ENCODE assay signal across 8 mouse cellular contexts in genomic region chr2:32784048-32784681, GRCm38 (mm10). TPM values are rescaled to one million over a fixed set of nuclear protein-coding genes. Genes with fewer than 3 reads are reported as not detected.
A peak's percentile ranks its signal among the peaks of the same experiment; 100 is the strongest.
DNase-seq lines count a peak whose midpoint lies in the region; ATAC-seq lines count a peak whose summit lies in the region.
"Had no signal": no experiment of that assay in that cellular context is flagged by ENCODE, and none has a peak within 500 bp of the region (broad histone marks: within the 10 kb centered on the region; RNA-seq: fewer than 3 reads in every experiment).

Gene Cfap157, minus strand, starts transcription at chr2:32784428.

- no peak within 1 kb of the TSS for H3K9ac ChIP-seq in midbrain, embryonic 14.5 days (replicated peaks; ENCODE audit: low read length)
- H3K9ac ChIP-seq in midbrain, embryonic 13.5 days (replicated peaks) = no peak within 1 kb of the TSS
- no peak within 1 kb of the TSS for H3K9ac ChIP-seq in heart, embryonic 11.5 days (ENCODE audit: low read depth, low read length)

- no peaks in the 10 kb centered on the region for H3K27me3 ChIP-seq in midbrain, embryonic 14.5 days (ENCODE audit: control insufficient read depth, insufficient read depth, low read length)
- H3K27me3 ChIP-seq in midbrain, embryonic 13.5 days = no peaks in the 10 kb centered on the region
- H3K27me3 ChIP-seq in heart, embryonic 11.5 days (ENCODE audit: control insufficient read depth, insufficient read depth, low read length) = no peaks in the 10 kb centered on the region

- peaks cover 2% of the 10 kb centered on the region for H3K36me3 ChIP-seq in midbrain, embryonic 14.5 days (ENCODE audit: control insufficient read depth, insufficient read depth, low read length)
- peaks cover 10% of the 10 kb centered on the region for H3K36me3 ChIP-seq in midbrain, embryonic 13.5 days
- H3K36me3 ChIP-seq in heart, embryonic 11.5 days (ENCODE audit: control insufficient read depth, insufficient read depth, low read length) = no peaks in the 10 kb centered on the region

- H3K27ac ChIP-seq in midbrain, embryonic 14.5 days (replicated peaks; ENCODE audit: low read depth, low read length) = no peak within 1 kb of the TSS
- no peak within 1 kb of the TSS for H3K27ac ChIP-seq in midbrain, embryonic 13.5 days
- H3K27ac ChIP-seq in heart, embryonic 11.5 days (ENCODE audit: low read depth, low read length) = no peak within 1 kb of the TSS

- no peak within 1 kb of the TSS for H3K4me2 ChIP-seq in midbrain, embryonic 14.5 days (ENCODE audit: low read length)
- no peak within 1 kb of the TSS for H3K4me2 ChIP-seq in midbrain, embryonic 13.5 days (replicated peaks)
- peak within 1 kb of the TSS; percentile 35; the same call in 1 of the 2 replicates for H3K4me2 ChIP-seq in heart, embryonic 11.5 days

- H3K4me1 ChIP-seq in midbrain, embryonic 14.5 days (ENCODE audit: control insufficient read depth, insufficient read depth, low read length) = no peaks in the 10 kb centered on the region
- peaks cover 3% of the 10 kb centered on the region; the same call in 1 of the 2 replicates for H3K4me1 ChIP-seq in midbrain, embryonic 13.5 days (replicated peaks)
- H3K4me1 ChIP-seq in heart, embryonic 11.5 days (ENCODE audit: control insufficient read depth, insufficient read depth, low read length) = peaks cover 6% of the 10 kb centered on the region; the same call in 1 of the 2 replicates

- WGBS in midbrain, embryonic 14.5 days = 74% methylated on average over 4 of the region's 4 CpGs
- WGBS in midbrain, embryonic 13.5 days = 63% methylated on average over 4 of the region's 4 CpGs
- 46% methylated on average over 4 of the region's 4 CpGs for WGBS in heart, embryonic 11.5 days (ENCODE audit: insufficient replicate concordance)

- ATAC-seq in midbrain, embryonic 14.5 days (ENCODE audit: low FRiP score, low TSS enrichment) = no peak
- no peak for ATAC-seq in midbrain, embryonic 13.5 days
- ATAC-seq in heart, embryonic 11.5 days (replicated peaks; ENCODE audit: insufficient number of reproducible peaks, low FRiP score, low TSS enrichment) = no peak
- ATAC-seq in activated CD4-positive, CD25-positive, alpha-beta regulatory T cell, adult 4 months = no peak

- H3K4me3 ChIP-seq in midbrain, embryonic 14.5 days (replicated peaks; ENCODE audit: low read depth, low read length) = no peak within 1 kb of the TSS
- no peak within 1 kb of the TSS for H3K4me3 ChIP-seq in midbrain, embryonic 13.5 days (replicated peaks)
- no peak within 1 kb of the TSS for H3K4me3 ChIP-seq in heart, embryonic 11.5 days (ENCODE audit: low read depth, low read length)

- H3K9me3 ChIP-seq in midbrain, embryonic 14.5 days (ENCODE audit: control insufficient read depth, low read length) = no peaks in the 10 kb centered on the region
- H3K9me3 ChIP-seq in midbrain, embryonic 13.5 days = no peaks in the 10 kb centered on the region
- no peaks in the 10 kb centered on the region for H3K9me3 ChIP-seq in heart, embryonic 11.5 days (replicated peaks; ENCODE audit: control insufficient read depth, low read length)

- DNase-seq in midbrain, embryonic 14.5 days = peak; percentile 64
- DNase-seq in kidney, postnatal 25 days = peak; percentile 32 to 53
- DNase-seq in skeletal muscle tissue, adult 2 months (ENCODE audit: low read depth, low spot score) = peak; percentile 69
- no peak for DNase-seq in right cerebral cortex, postnatal 36 days (ENCODE audit: low spot score in 2 of 2)
- DNase-seq: cerebellum, postnatal 36 days had no signal

RNA-seq across cellular contexts. Expression of gene Cfap157, which starts in this region (rescaled TPM):
- 0.38 and 0.39 TPM in 2 replicates for polyA plus RNA-seq in midbrain, embryonic 14.5 days (2014; fragmentation: Nextera tagmentation; extraction: Ambion mirVana)
- polyA plus RNA-seq in midbrain, embryonic 13.5 days (2015; fragmentation: Nextera tagmentation; extraction: Ambion mirVana) = 0.46 and 2.0 TPM in 2 replicates
- 0.57 and 0.84 TPM in 2 replicates for polyA plus RNA-seq in heart, embryonic 11.5 days (2014; fragmentation: Nextera tagmentation; extraction: Ambion mirVana)
- polyA plus RNA-seq in activated CD4-positive, CD25-positive, alpha-beta regulatory T cell, adult 4 months (2017; shearing (Covaris generic)) = not detected

Comparison
In these comparisons a context has a peak if more than half of its experiments do, and no peak if none do; other contexts are left out.
1. Peak in DNase-seq in midbrain, embryonic 14.5 days; RNA of the gene not detected or under 1 TPM.
2. DNase-seq: peak in kidney, postnatal 25 days (2 of 2) and skeletal muscle tissue, adult 2 months (single experiment); none in right cerebral cortex, postnatal 36 days (0 of 2).